Mouse (Mus musculus) CD4-positive helper T cell, adult 2 months (primary cell): Measurements from ENCODE around the gene Chsy1.

Source experiments
- DNase-seq: peaks from one replicate; pipeline ENCODE4 v3.0.0-alpha.2; 2012; ENCODE audit warnings: low read depth, missing footprints, low spot score

Gene Chsy1

GRCm38 (mm10) chr7:66108961-66109854 is at the start of gene Chsy1:
TSS of gene Chsy1 (plus strand) at chr7:66109515.
- DNase-seq: peak; percentile 85

GRCm38 (mm10) chr7:66060066-66060956 is 49.0 kb upstream of the Chsy1 start:
- DNase-seq: peak; percentile 89

- DNase-seq: peak; percentile 12
These were observed 48.3 kb upstream of the Chsy1 start for GRCm38 (mm10) chr7:66061057-66061456.

- no peak for DNase-seq
These were observed 32.9 kb upstream of the Chsy1 start for GRCm38 (mm10) chr7:66076411-66076810.

GRCm38 (mm10) chr7:66079364-66080230 is 29.7 kb upstream of the Chsy1 start, which contains the start of gene Selenos:
TSS of gene Selenos (plus strand) at chr7:66079649.
- DNase-seq: peak; percentile 98

GRCm38 (mm10) chr7:66080231-66080613 is 29.1 kb upstream of the Chsy1 start:
- DNase-seq: peak; percentile 24

GRCm38 (mm10) chr7:66083757-66084156 is 25.6 kb upstream of the Chsy1 start:
- DNase-seq: no peak

GRCm38 (mm10) chr7:66084546-66084945 is 24.8 kb upstream of the Chsy1 start:
- no peak for DNase-seq

- no peak for DNase-seq
These were observed 21.7 kb upstream of the Chsy1 start for GRCm38 (mm10) chr7:66087652-66088051.

GRCm38 (mm10) chr7:66088077-66088476 is 21.2 kb upstream of the Chsy1 start:
- DNase-seq: no peak

- DNase-seq: no peak
These were observed 18.6 kb upstream of the Chsy1 start for GRCm38 (mm10) chr7:66090676-66091190.

GRCm38 (mm10) chr7:66091553-66091952 is 17.8 kb upstream of the Chsy1 start:
- no peak for DNase-seq

GRCm38 (mm10) chr7:66092656-66093055 is 16.7 kb upstream of the Chsy1 start:
- no peak for DNase-seq

- DNase-seq: no peak
These were observed 15.2 kb upstream of the Chsy1 start for GRCm38 (mm10) chr7:66094141-66094540.

GRCm38 (mm10) chr7:66098803-66099202 is 10.5 kb upstream of the Chsy1 start:
- no peak for DNase-seq

- DNase-seq: peak; percentile 62
These were observed 7.4 kb upstream of the Chsy1 start for GRCm38 (mm10) chr7:66101866-66102265.

- DNase-seq: no peak
These were observed 4.8 kb upstream of the Chsy1 start for GRCm38 (mm10) chr7:66104531-66104930.

- DNase-seq: no peak
These were observed 3.5 kb upstream of the Chsy1 start for GRCm38 (mm10) chr7:66105771-66106170.

GRCm38 (mm10) chr7:66106581-66107056 is 2.7 kb upstream of the Chsy1 start:
- no peak for DNase-seq

GRCm38 (mm10) chr7:66107206-66107605 is 2.1 kb upstream of the Chsy1 start:
- DNase-seq: no peak

- peak; percentile 35 for DNase-seq
These were observed 1.4 kb upstream of the Chsy1 start for GRCm38 (mm10) chr7:66107930-66108329.
